Comparison of ENCODE assay signal across 28 mouse cellular contexts in genomic region chr16:62327378-62328036, GRCm38 (mm10).
A peak's percentile ranks its signal among the peaks of the same experiment; 100 is the strongest.
DNase-seq lines count a peak whose midpoint lies in the region; ATAC-seq lines count a peak whose summit lies in the region.
"Had no signal": no experiment of that assay in that cellular context is flagged by ENCODE, and none has a peak within 500 bp of the region (broad histone marks: within the 10 kb centered on the region; RNA-seq: fewer than 3 reads in every experiment).

No protein-coding gene starts in this region.

- peak; percentile 10 for DNase-seq in embryonic facial prominence, embryonic 11.5 days (ENCODE audit: low spot score)
- no peak for DNase-seq in embryonic facial prominence, embryonic 10.5 days (ENCODE audit: low spot score)
- DNase-seq in hindbrain, embryonic 14.5 days (ENCODE audit: low spot score) = no peak
- no peak for DNase-seq in hindbrain, embryonic 10.5 days (ENCODE audit: low spot score)
- peak; percentile 6 for DNase-seq in midbrain, embryonic 14.5 days
- peak; percentile 1 for DNase-seq in embryonic facial prominence, embryonic 14.5 days (ENCODE audit: low spot score)
- DNase-seq: adrenal gland, postnatal 14 days; cerebellum, adult 8-10 months; heart, adult 2 months; heart, postnatal 4 days; kidney, adult 9 months; kidney, postnatal 25 days; liver; lung, adult 2 months; lung, postnatal 10 days; thymus, adult 2 months; thymus, postnatal 36 days had no signal

- 60% methylated on average over 5 of the region's 5 CpGs for WGBS in embryonic facial prominence, embryonic 11.5 days
- 65% methylated on average over 5 of the region's 5 CpGs for WGBS in embryonic facial prominence, embryonic 10.5 days
- WGBS in hindbrain, embryonic 14.5 days = 61% methylated on average over 5 of the region's 5 CpGs
- WGBS in hindbrain, embryonic 10.5 days = 88% methylated on average over 5 of the region's 5 CpGs
- WGBS in midbrain, embryonic 14.5 days = 73% methylated on average over 5 of the region's 5 CpGs
- 61% methylated on average over 5 of the region's 5 CpGs for WGBS in midbrain, embryonic 16.5 days
- WGBS in embryonic facial prominence, embryonic 14.5 days = 49% methylated on average over 5 of the region's 5 CpGs

- H3K36me3 ChIP-seq in embryonic facial prominence, embryonic 11.5 days (replicated peaks; ENCODE audit: control insufficient read depth, insufficient read depth, low read depth, low read length) = no peaks in the 10 kb centered on the region
- no peaks in the 10 kb centered on the region for H3K36me3 ChIP-seq in embryonic facial prominence, embryonic 10.5 days (replicated peaks)
- no peaks in the 10 kb centered on the region for H3K36me3 ChIP-seq in hindbrain, embryonic 14.5 days (replicated peaks; ENCODE audit: control insufficient read depth, insufficient read depth)
- no peaks in the 10 kb centered on the region for H3K36me3 ChIP-seq in hindbrain, embryonic 10.5 days
- no peaks in the 10 kb centered on the region for H3K36me3 ChIP-seq in midbrain, embryonic 14.5 days (ENCODE audit: control insufficient read depth, insufficient read depth, low read length)
- no peaks in the 10 kb centered on the region for H3K36me3 ChIP-seq in midbrain, embryonic 16.5 days (ENCODE audit: control insufficient read depth, insufficient read depth, low read length)
- no peaks in the 10 kb centered on the region for H3K36me3 ChIP-seq in embryonic facial prominence, embryonic 14.5 days (ENCODE audit: control insufficient read depth, insufficient read depth, low read length)
- H3K36me3 ChIP-seq: heart, embryonic 12.5 days; midbrain, embryonic 15.5 days; neural tube, embryonic 12.5 days had no signal

- no peak overlapping the region for H3K9ac ChIP-seq in embryonic facial prominence, embryonic 11.5 days (replicated peaks; ENCODE audit: low read length)
- H3K9ac ChIP-seq in hindbrain, embryonic 14.5 days = no peak overlapping the region
- no peak overlapping the region for H3K9ac ChIP-seq in midbrain, embryonic 14.5 days (replicated peaks; ENCODE audit: low read length)
- no peak overlapping the region for H3K9ac ChIP-seq in midbrain, embryonic 16.5 days (ENCODE audit: low read depth, low read length)
- H3K9ac ChIP-seq in embryonic facial prominence, embryonic 14.5 days (ENCODE audit: low read depth, low read length) = no peak overlapping the region
- H3K9ac ChIP-seq: heart, embryonic 12.5 days; liver, embryonic 14.5 days; midbrain, embryonic 15.5 days; neural tube, embryonic 12.5 days had no signal

- H3K9me3 ChIP-seq in embryonic facial prominence, embryonic 11.5 days (replicated peaks; ENCODE audit: control insufficient read depth, low read length) = no peaks in the 10 kb centered on the region
- no peaks in the 10 kb centered on the region for H3K9me3 ChIP-seq in embryonic facial prominence, embryonic 10.5 days
- no peaks in the 10 kb centered on the region for H3K9me3 ChIP-seq in hindbrain, embryonic 14.5 days (ENCODE audit: control insufficient read depth, low read length)
- H3K9me3 ChIP-seq in hindbrain, embryonic 10.5 days = no peaks in the 10 kb centered on the region
- no peaks in the 10 kb centered on the region for H3K9me3 ChIP-seq in midbrain, embryonic 14.5 days (ENCODE audit: control insufficient read depth, low read length)
- H3K9me3 ChIP-seq in midbrain, embryonic 16.5 days (replicated peaks; ENCODE audit: control insufficient read depth, low read length, poor library complexity, severe bottlenecking) = no peaks in the 10 kb centered on the region
- no peaks in the 10 kb centered on the region for H3K9me3 ChIP-seq in embryonic facial prominence, embryonic 14.5 days (ENCODE audit: control insufficient read depth, low read length)
- H3K9me3 ChIP-seq: midbrain, embryonic 15.5 days; neural tube, embryonic 12.5 days had no signal

- ATAC-seq in embryonic facial prominence, embryonic 11.5 days (replicated peaks; ENCODE audit: insufficient number of reproducible peaks, low FRiP score, low TSS enrichment, low read depth) = no peak; the same call in 1 of the 2 replicates
- ATAC-seq in hindbrain, embryonic 14.5 days (ENCODE audit: low FRiP score) = peak; percentile 51; the same call in 1 of the 2 replicates
- no peak for ATAC-seq in midbrain, embryonic 14.5 days (ENCODE audit: low FRiP score, low TSS enrichment)
- ATAC-seq in midbrain, embryonic 16.5 days = no peak
- no peak for ATAC-seq in embryonic facial prominence, embryonic 14.5 days (ENCODE audit: low read depth)
- ATAC-seq: CD4-positive, CD25-positive, alpha-beta regulatory T cell, adult 4 months; intestine, postnatal 0 days; midbrain, embryonic 15.5 days had no signal

- no peak overlapping the region for H3K27ac ChIP-seq in embryonic facial prominence, embryonic 11.5 days (replicated peaks; ENCODE audit: low read depth, low read length)
- no peak overlapping the region for H3K27ac ChIP-seq in embryonic facial prominence, embryonic 10.5 days (replicated peaks)
- no peak overlapping the region for H3K27ac ChIP-seq in hindbrain, embryonic 14.5 days
- H3K27ac ChIP-seq in hindbrain, embryonic 10.5 days = no peak overlapping the region
- no peak overlapping the region for H3K27ac ChIP-seq in midbrain, embryonic 14.5 days (replicated peaks; ENCODE audit: low read depth, low read length)
- H3K27ac ChIP-seq in midbrain, embryonic 16.5 days (ENCODE audit: low read length) = no peak overlapping the region
- no peak overlapping the region for H3K27ac ChIP-seq in embryonic facial prominence, embryonic 14.5 days (replicated peaks; ENCODE audit: low read depth, low read length)
- H3K27ac ChIP-seq: heart, adult 2 months; layer of hippocampus, adult 2 months; left cerebral cortex, adult 2 months; liver, embryonic 14.5 days; macrophage; midbrain, embryonic 15.5 days; neural tube, embryonic 12.5 days had no signal

- no peak overlapping the region for H3K4me3 ChIP-seq in embryonic facial prominence, embryonic 11.5 days (ENCODE audit: low read depth, low read length)
- H3K4me3 ChIP-seq in embryonic facial prominence, embryonic 10.5 days = no peak overlapping the region
- H3K4me3 ChIP-seq in hindbrain, embryonic 14.5 days (replicated peaks; ENCODE audit: low read length) = no peak overlapping the region
- H3K4me3 ChIP-seq in hindbrain, embryonic 10.5 days = no peak overlapping the region
- no peak overlapping the region for H3K4me3 ChIP-seq in midbrain, embryonic 14.5 days (replicated peaks; ENCODE audit: low read depth, low read length)
- no peak overlapping the region for H3K4me3 ChIP-seq in midbrain, embryonic 16.5 days (ENCODE audit: low read depth, low read length)
- H3K4me3 ChIP-seq in embryonic facial prominence, embryonic 14.5 days (ENCODE audit: low read depth, low read length) = no peak overlapping the region
- H3K4me3 ChIP-seq: heart, adult 2 months; heart, embryonic 12.5 days; layer of hippocampus, adult 2 months; left cerebral cortex, adult 2 months; midbrain, embryonic 15.5 days; myocyte; neural tube, embryonic 12.5 days had no signal

- no peaks in the 10 kb centered on the region for H3K27me3 ChIP-seq in embryonic facial prominence, embryonic 11.5 days (ENCODE audit: control insufficient read depth, insufficient read depth, low read length)
- no peaks in the 10 kb centered on the region for H3K27me3 ChIP-seq in embryonic facial prominence, embryonic 10.5 days (replicated peaks; ENCODE audit: low read depth, poor library complexity, severe bottlenecking)
- H3K27me3 ChIP-seq in hindbrain, embryonic 14.5 days (ENCODE audit: control insufficient read depth, insufficient read depth, low read length) = no peaks in the 10 kb centered on the region
- no peaks in the 10 kb centered on the region for H3K27me3 ChIP-seq in hindbrain, embryonic 10.5 days (ENCODE audit: insufficient read depth, poor library complexity, severe bottlenecking)
- no peaks in the 10 kb centered on the region for H3K27me3 ChIP-seq in midbrain, embryonic 14.5 days (ENCODE audit: control insufficient read depth, insufficient read depth, low read length)
- no peaks in the 10 kb centered on the region for H3K27me3 ChIP-seq in midbrain, embryonic 16.5 days (ENCODE audit: control insufficient read depth, insufficient read depth, low read depth, low read length)
- H3K27me3 ChIP-seq in embryonic facial prominence, embryonic 14.5 days (replicated peaks; ENCODE audit: control insufficient read depth, insufficient read depth, low read length) = no peaks in the 10 kb centered on the region
- H3K27me3 ChIP-seq: heart, embryonic 12.5 days; midbrain, embryonic 15.5 days; neural tube, embryonic 12.5 days had no signal

- H3K4me1 ChIP-seq in embryonic facial prominence, embryonic 11.5 days (ENCODE audit: control insufficient read depth, insufficient read depth, low read length) = no peaks in the 10 kb centered on the region
- no peaks in the 10 kb centered on the region for H3K4me1 ChIP-seq in embryonic facial prominence, embryonic 10.5 days
- H3K4me1 ChIP-seq in hindbrain, embryonic 14.5 days (replicated peaks; ENCODE audit: control insufficient read depth, insufficient read depth, low read length) = no peaks in the 10 kb centered on the region
- no peaks in the 10 kb centered on the region for H3K4me1 ChIP-seq in hindbrain, embryonic 10.5 days (replicated peaks)
- H3K4me1 ChIP-seq in midbrain, embryonic 14.5 days (ENCODE audit: control insufficient read depth, insufficient read depth, low read length) = no peaks in the 10 kb centered on the region
- 0 out of 2 replicates have a peak, but pooled peaks cover 2% of the 10 kb centered on the region for H3K4me1 ChIP-seq in midbrain, embryonic 16.5 days (ENCODE audit: control insufficient read depth, insufficient read depth, low read length)
- H3K4me1 ChIP-seq in embryonic facial prominence, embryonic 14.5 days (ENCODE audit: control insufficient read depth, insufficient read depth, low read length) = no peaks in the 10 kb centered on the region
- H3K4me1 ChIP-seq: heart, embryonic 12.5 days; midbrain, embryonic 15.5 days; neural tube, embryonic 12.5 days had no signal

- no peak overlapping the region for H3K4me2 ChIP-seq in embryonic facial prominence, embryonic 11.5 days (ENCODE audit: low read depth, low read length)
- H3K4me2 ChIP-seq in hindbrain, embryonic 14.5 days (replicated peaks) = no peak overlapping the region
- no peak overlapping the region for H3K4me2 ChIP-seq in midbrain, embryonic 14.5 days (ENCODE audit: low read length)
- no peak overlapping the region for H3K4me2 ChIP-seq in midbrain, embryonic 16.5 days (ENCODE audit: low read length)
- H3K4me2 ChIP-seq in embryonic facial prominence, embryonic 14.5 days (ENCODE audit: low read depth, low read length) = no peak overlapping the region
- H3K4me2 ChIP-seq: heart, embryonic 12.5 days; midbrain, embryonic 15.5 days; neural tube, embryonic 12.5 days had no signal

Comparison
In these comparisons a context has a peak if more than half of its experiments do, and no peak if none do; other contexts are left out.
1. DNase-seq: peak in embryonic facial prominence, embryonic 11.5 days (single experiment), midbrain, embryonic 14.5 days (single experiment) and embryonic facial prominence, embryonic 14.5 days (single experiment); none in embryonic facial prominence, embryonic 10.5 days (single experiment), hindbrain, embryonic 14.5 days (single experiment) and hindbrain, embryonic 10.5 days (single experiment).